Mouse (Mus musculus): ENCODE data around the gene Slc25a17. TPM values are rescaled to one million over a fixed set of nuclear protein-coding genes. Genes with fewer than 3 reads are reported as not detected.

Slc25a17 gene
- polyA plus RNA-seq, 2 experiments, result 25.1 to 40.0 TPM

DNA sequence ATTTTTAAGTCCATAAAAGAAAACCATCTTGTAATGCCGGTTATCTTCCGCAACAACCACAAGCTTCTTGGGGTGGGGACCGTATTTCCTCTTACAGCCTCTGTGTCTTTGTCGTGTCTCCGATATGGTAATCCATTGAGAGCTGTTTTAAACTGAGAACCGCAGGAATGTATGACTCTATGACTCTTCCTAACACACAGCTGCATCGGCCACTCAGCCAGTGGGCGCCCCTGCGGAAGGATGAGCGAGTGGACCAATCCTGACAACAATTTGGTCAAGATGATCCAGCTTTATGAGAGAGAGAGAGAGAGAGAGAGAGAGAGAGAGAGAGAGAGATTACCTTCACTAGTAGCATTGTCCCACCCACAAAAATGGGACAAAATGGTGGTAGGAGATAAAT is 65.7 kb downstream of the Slc25a17 start:
- Histone ChIP-seq H3K4me2 (ENCODE audit: low read depth) (no peak overlapping the region), H3K9me3 (ENCODE audit: control insufficient read depth, low read length) (no peaks in the 10 kb centered on the region), H3K4me1 (replicated peaks; ENCODE audit: control insufficient read depth in 2 of 2, insufficient read depth in 2 of 2, low read length in 1 of 2) (0 out of 4 replicates have a peak, but pooled peaks cover 0 to 2% of the 10 kb centered on the region in 2 experiments), H3K27me3 (ENCODE audit: control insufficient read depth, insufficient read depth, low read length) (no peaks in the 10 kb centered on the region), H3K36me3 (replicated peaks; ENCODE audit: control insufficient read depth, insufficient read depth, low read depth) (no peaks in the 10 kb centered on the region), H3K4me3 (ENCODE audit: insufficient read depth in 1 of 2, low read depth in 2 of 2, low read length in 2 of 2) (no peak overlapping the region), H3K9ac (replicated peaks) (no peak overlapping the region), H3K27ac (no peak overlapping the region)
- ATAC-seq (ENCODE audit: insufficient read depth), result no peak
- TF ChIP-seq EP300 (IDR thresholded peaks at IDR 0.05; ENCODE audit: low read depth) (no peak), CTCF (IDR thresholded peaks at IDR 0.05; ENCODE audit: low read depth) (no peak)
- no peak for DNase-seq (ENCODE audit: low read depth in 3 of 3, low spot score in 3 of 3)
- 73% methylated on average over 10 of the region's 10 CpGs for WGBS (ENCODE audit: insufficient replicate concordance)

DNA sequence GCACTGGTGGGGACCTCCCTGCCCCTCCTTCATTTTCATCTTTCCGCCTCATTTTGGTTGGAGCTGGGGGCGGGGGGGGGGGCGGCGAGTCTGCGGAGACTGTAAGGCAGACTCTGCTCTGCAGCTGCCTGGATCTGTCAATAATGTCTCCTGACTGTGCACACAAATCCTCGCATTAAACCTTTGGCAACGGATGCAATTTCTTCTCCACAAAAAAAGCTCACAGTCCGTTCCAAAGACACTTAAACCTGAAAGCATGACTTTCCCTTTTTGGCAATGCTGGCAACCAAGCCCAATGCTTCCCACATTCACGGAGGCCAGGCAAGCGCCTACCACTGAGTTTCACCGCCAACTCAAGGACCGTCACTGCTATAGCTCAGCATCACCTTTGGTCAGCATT is 66.2 kb downstream of the Slc25a17 start:
- no peaks in the 10 kb centered on the region for H3K36me3 ChIP-seq (replicated peaks; ENCODE audit: control insufficient read depth, insufficient read depth, low read depth)
- WGBS (ENCODE audit: insufficient replicate concordance), result 65% methylated on average over 12 of the region's 12 CpGs
- H3K4me3 ChIP-seq (ENCODE audit: insufficient read depth in 1 of 2, low read depth in 2 of 2, low read length in 2 of 2), result no peak overlapping the region
- no peak for DNase-seq (ENCODE audit: low read depth in 3 of 3, low spot score in 3 of 3)
- no peak for ATAC-seq (ENCODE audit: insufficient read depth)
- no peak overlapping the region for H3K4me2 ChIP-seq (ENCODE audit: low read depth)
- TF ChIP-seq EP300 (IDR thresholded peaks at IDR 0.05; ENCODE audit: low read depth) (no peak), CTCF (IDR thresholded peaks at IDR 0.05; ENCODE audit: low read depth) (no peak)
- no peak overlapping the region for H3K9ac ChIP-seq (replicated peaks)
- H3K27ac ChIP-seq, result no peak overlapping the region
- H3K9me3 ChIP-seq (ENCODE audit: control insufficient read depth, low read length), result no peaks in the 10 kb centered on the region
- H3K27me3 ChIP-seq (ENCODE audit: control insufficient read depth, insufficient read depth, low read length), result no peaks in the 10 kb centered on the region
- 0 out of 4 replicates have a peak, but pooled peaks cover 0 to 2% of the 10 kb centered on the region in 2 experiments for H3K4me1 ChIP-seq (replicated peaks; ENCODE audit: control insufficient read depth in 2 of 2, insufficient read depth in 2 of 2, low read length in 1 of 2)

DNA sequence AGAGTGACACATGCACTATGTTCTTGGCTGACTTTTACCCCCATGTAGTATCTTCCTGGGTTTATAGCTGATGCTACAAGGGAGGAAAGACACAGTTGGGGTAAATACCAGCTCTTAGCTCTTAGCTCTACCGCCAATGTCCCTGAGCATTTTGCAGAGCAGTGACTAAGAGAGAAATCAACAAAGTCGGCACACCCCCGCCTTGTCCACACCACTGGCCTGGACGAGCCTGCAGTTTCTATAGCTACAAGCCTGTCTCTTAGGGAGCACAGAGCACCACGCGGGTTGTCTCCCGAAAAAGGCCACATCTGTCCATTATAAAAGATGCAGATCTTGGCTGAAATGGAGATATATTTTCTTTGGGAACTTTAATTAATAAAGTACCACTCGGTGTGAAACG is 69.9 kb downstream of the Slc25a17 start:
- Histone ChIP-seq H3K9me3 (ENCODE audit: control insufficient read depth, low read length) (no peaks in the 10 kb centered on the region), H3K4me1 (replicated peaks; ENCODE audit: control insufficient read depth in 2 of 2, insufficient read depth in 2 of 2, low read length in 1 of 2) (0 out of 4 replicates have a peak, but pooled peaks cover 0 to 2% of the 10 kb centered on the region in 2 experiments), H3K9ac (replicated peaks) (no peak overlapping the region), H3K4me3 (ENCODE audit: insufficient read depth in 1 of 2, low read depth in 2 of 2, low read length in 2 of 2) (no peak overlapping the region), H3K4me2 (ENCODE audit: low read depth) (no peak overlapping the region), H3K36me3 (replicated peaks; ENCODE audit: control insufficient read depth, insufficient read depth, low read depth) (no peaks in the 10 kb centered on the region), H3K27me3 (ENCODE audit: control insufficient read depth, insufficient read depth, low read length) (no peaks in the 10 kb centered on the region), H3K27ac (no peak overlapping the region)
- 72% methylated on average over 9 of the region's 9 CpGs for WGBS (ENCODE audit: insufficient replicate concordance)
- TF ChIP-seq EP300 (IDR thresholded peaks at IDR 0.05; ENCODE audit: low read depth) (no peak), CTCF (IDR thresholded peaks at IDR 0.05; ENCODE audit: low read depth) (no peak)
- ATAC-seq (ENCODE audit: insufficient read depth) (no peak), DNase-seq (ENCODE audit: low read depth in 3 of 3, low spot score in 3 of 3) (no peak)

DNA sequence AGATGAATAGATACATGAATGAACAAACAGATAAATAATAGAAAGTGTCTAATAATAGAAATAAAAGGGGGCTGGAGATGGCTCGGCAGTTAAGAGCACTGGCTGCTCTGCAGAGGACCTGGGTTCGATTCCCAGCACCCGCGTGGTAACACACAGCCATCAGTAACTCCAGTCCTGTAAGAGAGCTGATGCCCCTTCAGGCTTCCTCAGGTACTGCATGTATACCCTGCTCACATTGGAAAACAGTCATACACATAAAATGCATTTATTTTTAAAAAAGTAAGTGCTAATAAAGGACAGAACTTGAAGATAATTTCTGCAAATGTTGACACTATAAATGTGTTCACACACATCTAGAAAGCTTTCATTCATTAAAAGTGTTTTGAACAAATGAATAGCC is 70.4 kb downstream of the Slc25a17 start:
- Histone ChIP-seq H3K4me1 (replicated peaks; ENCODE audit: control insufficient read depth in 2 of 2, insufficient read depth in 2 of 2, low read length in 1 of 2) (0 out of 4 replicates have a peak, but pooled peaks cover 0 to 2% of the 10 kb centered on the region in 2 experiments), H3K4me3 (ENCODE audit: insufficient read depth in 1 of 2, low read depth in 2 of 2, low read length in 2 of 2) (no peak overlapping the region), H3K9me3 (ENCODE audit: control insufficient read depth, low read length) (no peaks in the 10 kb centered on the region), H3K9ac (replicated peaks) (no peak overlapping the region), H3K27ac (no peak overlapping the region), H3K27me3 (ENCODE audit: control insufficient read depth, insufficient read depth, low read length) (no peaks in the 10 kb centered on the region), H3K4me2 (ENCODE audit: low read depth) (no peak overlapping the region), H3K36me3 (replicated peaks; ENCODE audit: control insufficient read depth, insufficient read depth, low read depth) (no peaks in the 10 kb centered on the region)
- DNase-seq (ENCODE audit: low read depth in 3 of 3, low spot score in 3 of 3) (no peak), ATAC-seq (ENCODE audit: insufficient read depth) (no peak)
- TF ChIP-seq CTCF (IDR thresholded peaks at IDR 0.05; ENCODE audit: low read depth) (peak; percentile 52), EP300 (IDR thresholded peaks at IDR 0.05; ENCODE audit: low read depth) (no peak)
- 74% methylated on average over 4 of the region's 4 CpGs for WGBS (ENCODE audit: insufficient replicate concordance)

- H3K27me3 ChIP-seq (ENCODE audit: control insufficient read depth, insufficient read depth, low read length), result no peaks in the 10 kb centered on the region
- H3K9me3 ChIP-seq (ENCODE audit: control insufficient read depth, low read length), result no peaks in the 10 kb centered on the region
- no peak overlapping the region for H3K4me2 ChIP-seq (ENCODE audit: low read depth)
- no peak overlapping the region for H3K4me3 ChIP-seq (ENCODE audit: insufficient read depth in 1 of 2, low read depth in 2 of 2, low read length in 2 of 2)
- no peak for DNase-seq (ENCODE audit: low read depth in 3 of 3, low spot score in 3 of 3)
- H3K4me1 ChIP-seq (replicated peaks; ENCODE audit: control insufficient read depth in 2 of 2, insufficient read depth in 2 of 2, low read length in 1 of 2), result no peaks in the 10 kb centered on the region; a peak in 1 of 4 replicates
- WGBS (ENCODE audit: insufficient replicate concordance), result 58% methylated on average over 9 of the region's 9 CpGs
- no peaks in the 10 kb centered on the region for H3K36me3 ChIP-seq (replicated peaks; ENCODE audit: control insufficient read depth, insufficient read depth, low read depth)
- no peak overlapping the region for H3K27ac ChIP-seq
- ATAC-seq (ENCODE audit: insufficient read depth), result no peak
- TF ChIP-seq EP300 (IDR thresholded peaks at IDR 0.05; ENCODE audit: low read depth) (no peak), CTCF (IDR thresholded peaks at IDR 0.05; ENCODE audit: low read depth) (0 out of 2 replicates have a peak, but pooled peaks have one; percentile 15)
- H3K9ac ChIP-seq (replicated peaks), result no peak overlapping the region
Measured at GRCm38 (mm10) chr15:81284121-81284734, 76.4 kb downstream of the Slc25a17 start.
